Mouse (Mus musculus): Measurements from ENCODE around the gene Prtn3.

DNA sequence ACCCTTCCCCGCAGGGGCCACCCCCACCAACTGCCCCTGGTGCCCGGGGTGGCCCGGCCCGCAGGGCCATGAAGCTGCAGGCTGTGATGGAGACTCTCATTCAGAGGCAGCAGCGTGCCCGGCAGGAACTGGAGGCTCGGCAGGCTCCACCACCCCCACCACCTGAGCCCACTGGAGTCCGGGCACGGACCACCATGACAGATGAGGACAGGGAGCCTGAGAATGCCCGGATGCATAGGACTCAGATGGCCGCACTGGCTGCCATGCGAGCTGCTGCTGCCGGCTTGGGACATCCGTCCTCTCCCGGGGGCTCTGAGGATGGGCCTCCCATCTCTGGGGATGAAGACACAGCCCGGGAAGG, 56.5 kb downstream of the Prtn3 start:
- TF ChIP-seq ZKSCAN1 (IDR thresholded peaks at IDR 0.05; ENCODE audit: borderline replicate concordance, low read depth, low read length) (no peak), CTCF (conservative IDR thresholded peaks at IDR 0.05 in 1 of 2, IDR thresholded peaks at IDR 0.05 in 1 of 2; ENCODE audit: low read depth in 2 of 2, low read length in 2 of 2) (no peak), POLR2A (IDR thresholded peaks at IDR 0.05; ENCODE audit: low read depth, low read length) (no peak; the same call in 1 of the 2 replicates), JUND (conservative IDR thresholded peaks at IDR 0.05; ENCODE audit: low read depth, low read length) (no peak), MAX (IDR thresholded peaks at IDR 0.05; ENCODE audit: low read length) (no peak), BHLHE40 (IDR thresholded peaks at IDR 0.05; ENCODE audit: low read depth, low read length) (no peak)
